Mouse (Mus musculus) liver, embryonic 14.5 days (tissue): ENCODE data around the gene Ccser1. TPM values are rescaled to one million over a fixed set of nuclear protein-coding genes. Genes with fewer than 3 reads are reported as not detected.
"Not testable (repeated sequence)": the region's sequence is repeated elsewhere in the genome, so short reads cannot be mapped to it uniquely, and the experiment has no call there.

Experiments used
- ATAC-seq: fragments of 200-750 bp; cut with Nextera tagmentation; 2 replicates; pipeline ENCODE4 v1.8.0; 2017; ENCODE audit warnings: moderate number of reproducible peaks, mild to moderate bottlenecking, moderate library complexity; ENCODE audit not compliant: insufficient read depth
- DNase-seq, 3 experiments: peaks; one replicate each; pipeline ENCODE4 v3.0.0-alpha.2; 2012 to 2013; ENCODE audit warnings: low read depth in 3 of 3, low spot score in 3 of 3
- H3K27ac ChIP-seq: fragments of 300-500 bp; sonication (generic); 2 replicates; pipeline ENCODE4 v1.5.1; 2014; ENCODE audit warnings: moderate library complexity, mild to moderate bottlenecking, control low read depth, inconsistent platforms
- H3K27me3 ChIP-seq: fragments of 300-500 bp; sonication (generic); 2 replicates; pipeline ENCODE4 v1.6.1; 2014; ENCODE audit warnings: mild to moderate bottlenecking, low read length, moderate library complexity; ENCODE audit not compliant: control insufficient read depth, insufficient read depth
- H3K36me3 ChIP-seq: fragments of 300-500 bp; sonication (generic); replicated peaks from 2 replicates; pipeline ENCODE4 v1.6.1; 2014; ENCODE audit warnings: low read depth; ENCODE audit not compliant: control insufficient read depth, insufficient read depth
- H3K4me1 ChIP-seq, 2 experiments: fragments of 200-500 bp in 1 of 2; fragments of 300-500 bp in 1 of 2; sonication (generic) in 1 of 2; replicated peaks; 2 replicates each; pipeline ENCODE4 v1.6.1; 2012 to 2014; ENCODE audit warnings: antibody characterized with exemption in 1 of 2, inconsistent platforms in 1 of 2, low read length in 1 of 2; ENCODE audit not compliant: control insufficient read depth in 2 of 2, insufficient read depth in 2 of 2
- H3K4me2 ChIP-seq: fragments of 300-500 bp; sonication (generic); 2 replicates; pipeline ENCODE4 v1.6.1; 2014; ENCODE audit warnings: low read depth, mild to moderate bottlenecking, control low read depth, moderate library complexity
- H3K4me3 ChIP-seq, 2 experiments: fragments of 200-500 bp in 1 of 2; fragments of 300-500 bp in 1 of 2; sonication (generic) in 1 of 2; 2 replicates each; pipeline ENCODE4 v1.5.1; 2012 to 2014; ENCODE audit warnings: low read depth in 2 of 2, low read length in 2 of 2, mild to moderate bottlenecking in 2 of 2, control low read depth in 1 of 2, inconsistent platforms in 1 of 2, moderate library complexity in 1 of 2; ENCODE audit not compliant: insufficient read depth in 1 of 2
- H3K9ac ChIP-seq: fragments of 300-500 bp; sonication (generic); replicated peaks from 2 replicates; pipeline ENCODE4 v1.6.1; 2014; ENCODE audit warnings: mild to moderate bottlenecking, control low read depth, moderate library complexity
- H3K9me3 ChIP-seq: fragments of 300-500 bp; sonication (generic); 2 replicates; pipeline ENCODE4 v1.6.1; 2016; ENCODE audit warnings: low read length, mixed read lengths; ENCODE audit not compliant: control insufficient read depth
- CTCF ChIP-seq: IDR thresholded peaks from 2 replicates; pipeline ENCODE4 v1.5.1; 2016; ENCODE audit warnings: antibody characterized with exemption, low read depth, control low read depth
- EP300 ChIP-seq: IDR thresholded peaks from 2 replicates; pipeline ENCODE4 v1.6.1; 2016; ENCODE audit warnings: antibody characterized with exemption, low read depth
- WGBS: fragments of 180-500 bp; shearing (Covaris S2); extraction: QIAGEN DNeasy Blood & Tissue Kit; methylation state at CpG from one replicate; pipeline ENCODE4 v1.1.7; 2014; ENCODE audit not compliant: insufficient replicate concordance; 5-methylcytosine and 5-hydroxymethylcytosine counted together
- polyA plus RNA-seq, 2 experiments: library from polyadenylated mRNA; depleted of rRNA in 1 of 2; stranded (reverse) in 1 of 2; unstranded in 1 of 2; fragments of >200 nt; fragmentation: Nextera tagmentation in 1 of 2; extraction: Ambion mirVana in 1 of 2; gene quantifications; 2 replicates each; pipeline versions ENCODE4 v1.2.1 to v1.2.3; 2012 to 2014

Ccser1 gene
- polyA plus RNA-seq, 2 experiments = 0.09 TPM

- H3K9ac ChIP-seq = no peak overlapping the region
- no peak for TF ChIP-seq EP300
- no peak for TF ChIP-seq CTCF
- H3K9me3 ChIP-seq = no peaks in the 10 kb centered on the region
- no peak overlapping the region for H3K4me3 ChIP-seq
- ATAC-seq (no peak), DNase-seq (no peak)
- no peak overlapping the region for H3K27ac ChIP-seq
- H3K4me1 ChIP-seq = no peaks in the 10 kb centered on the region
- WGBS = 59% methylated on average over 2 of the region's 2 CpGs
- H3K36me3 ChIP-seq = no peaks in the 10 kb centered on the region
- H3K27me3 ChIP-seq = no peaks in the 10 kb centered on the region
- H3K4me2 ChIP-seq = no peak overlapping the region
These were observed 773.6 kb downstream of the Ccser1 start for GRCm38 (mm10) chr6:61953703-61954102.

- WGBS = 44% methylated on average over 2 of the region's 2 CpGs
- no peak for TF ChIP-seq CTCF
- TF ChIP-seq EP300 = no peak
- H3K27me3 ChIP-seq = no peaks in the 10 kb centered on the region
- no peak overlapping the region for H3K4me2 ChIP-seq
- DNase-seq (no peak), ATAC-seq (no peak)
- no peak overlapping the region for H3K27ac ChIP-seq
- no peaks in the 10 kb centered on the region for H3K9me3 ChIP-seq
- H3K9ac ChIP-seq = no peak overlapping the region
- H3K4me1 ChIP-seq = no peaks in the 10 kb centered on the region
- no peak overlapping the region for H3K4me3 ChIP-seq
- no peaks in the 10 kb centered on the region for H3K36me3 ChIP-seq
These were observed 796.8 kb downstream of the Ccser1 start for GRCm38 (mm10) chr6:61976878-61977277.

DNA sequence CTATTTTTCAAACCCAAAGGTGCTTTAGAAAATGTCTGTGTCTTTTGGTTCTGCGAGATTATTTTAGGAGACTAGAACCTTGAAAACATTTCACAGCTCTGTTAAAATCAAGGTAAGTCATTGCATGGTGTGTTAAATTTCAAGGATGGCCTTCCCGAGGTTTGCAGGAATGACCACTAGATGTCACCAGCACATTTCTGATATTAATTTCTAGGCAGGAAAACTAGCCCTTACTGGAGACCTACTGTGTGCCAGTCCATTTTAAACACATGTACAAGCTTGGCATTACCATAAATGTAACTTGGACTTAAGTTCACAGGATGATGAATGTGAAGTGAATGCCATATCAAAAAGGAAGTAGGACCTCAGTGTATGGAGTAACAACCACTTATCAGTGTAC, 798.3 kb downstream of the Ccser1 start:
- TF ChIP-seq EP300 (no peak), CTCF (no peak)
- H3K4me3 ChIP-seq = no peak overlapping the region
- H3K27me3 ChIP-seq = no peaks in the 10 kb centered on the region
- WGBS = 17% methylated on average over 2 of the region's 2 CpGs
- H3K9me3 ChIP-seq = no peaks in the 10 kb centered on the region
- no peaks in the 10 kb centered on the region for H3K4me1 ChIP-seq
- no peak overlapping the region for H3K9ac ChIP-seq
- no peak overlapping the region for H3K4me2 ChIP-seq
- no peak for DNase-seq
- no peak overlapping the region for H3K27ac ChIP-seq
- no peaks in the 10 kb centered on the region for H3K36me3 ChIP-seq
- ATAC-seq = no peak

DNA sequence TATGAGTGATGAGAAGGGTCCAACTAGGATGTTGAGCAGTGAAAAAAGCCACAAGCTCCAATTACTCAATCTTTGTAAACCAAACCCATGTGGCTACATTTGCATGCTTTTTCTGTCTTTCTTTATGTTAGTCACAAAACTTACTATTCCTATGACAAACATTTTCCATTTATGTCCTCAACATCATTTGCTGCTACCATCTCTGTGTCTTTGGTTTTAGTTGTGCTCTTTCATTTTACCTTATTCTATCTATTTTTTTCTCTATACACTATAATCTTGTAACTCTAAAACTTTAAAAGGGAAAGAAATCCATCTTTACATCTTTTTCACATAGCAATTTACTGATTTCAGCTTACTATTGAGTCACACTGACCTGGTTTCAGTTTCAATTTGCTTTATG, 834.2 kb downstream of the Ccser1 start:
- no peaks in the 10 kb centered on the region for H3K4me1 ChIP-seq
- H3K27ac ChIP-seq = no peak overlapping the region
- no peak for ATAC-seq
- H3K4me3 ChIP-seq = no peak overlapping the region
- TF ChIP-seq EP300 = no peak
- TF ChIP-seq CTCF = no peak
- H3K27me3 ChIP-seq = no peaks in the 10 kb centered on the region
- H3K9me3 ChIP-seq = no peaks in the 10 kb centered on the region
- no peaks in the 10 kb centered on the region for H3K36me3 ChIP-seq
- H3K9ac ChIP-seq = no peak overlapping the region
- H3K4me2 ChIP-seq = no peak overlapping the region
- no peak for DNase-seq

DNA sequence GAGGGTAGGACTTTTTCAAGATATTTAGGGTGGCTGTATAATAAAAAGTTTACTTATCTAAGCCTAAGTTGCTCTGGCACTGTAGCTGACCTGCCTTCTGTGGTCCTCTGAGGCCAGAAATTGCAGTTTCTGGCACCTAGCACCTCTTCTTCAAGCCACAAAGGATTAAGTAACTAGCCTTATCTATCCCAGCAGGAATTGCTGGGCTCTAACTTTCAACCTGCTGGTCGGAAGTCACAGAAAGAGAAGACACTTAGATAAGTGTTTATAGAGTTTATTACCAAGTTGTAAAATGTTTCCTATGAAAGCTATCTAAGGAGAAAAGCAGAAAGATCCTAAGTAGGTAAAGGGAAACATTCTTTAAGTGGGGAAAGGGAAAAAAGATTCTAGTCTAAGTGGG, 864.3 kb downstream of the Ccser1 start:
- ATAC-seq (no peak), DNase-seq (no peak)
- WGBS = 14% methylated on average over 1 of the region's 1 CpGs
- Histone ChIP-seq H3K4me2 (no peak overlapping the region), H3K9ac (no peak overlapping the region), H3K27ac (no peak overlapping the region), H3K4me3 (no peak overlapping the region), H3K4me1 (no peaks in the 10 kb centered on the region), H3K9me3 (no peaks in the 10 kb centered on the region), H3K27me3 (no peaks in the 10 kb centered on the region), H3K36me3 (no peaks in the 10 kb centered on the region)
- TF ChIP-seq CTCF (no peak), EP300 (no peak)

DNA sequence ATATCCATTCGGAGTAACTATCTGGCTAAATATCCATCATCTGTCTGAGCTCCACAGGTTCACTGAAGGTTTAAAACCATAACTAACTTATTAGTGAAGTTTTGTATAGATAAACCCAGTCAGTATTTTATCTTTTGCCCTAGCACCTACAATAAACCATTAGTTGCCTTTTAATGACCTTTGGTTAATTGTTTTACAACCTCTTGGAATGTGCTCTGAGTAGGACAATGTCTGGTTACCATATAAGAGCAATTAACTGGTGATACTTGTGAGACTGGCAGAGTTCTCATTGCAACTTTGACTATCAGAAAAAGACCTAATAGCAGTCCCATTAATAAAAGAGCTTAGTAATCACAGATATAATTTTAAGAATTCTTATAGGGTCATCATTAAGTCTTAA, 864.9 kb downstream of the Ccser1 start:
- H3K9ac ChIP-seq, H3K36me3 ChIP-seq, ATAC-seq, H3K27me3 ChIP-seq, H3K4me2 ChIP-seq, DNase-seq, H3K4me1 ChIP-seq, H3K4me3 ChIP-seq, H3K27ac ChIP-seq, H3K9me3 ChIP-seq: not testable (repeated sequence)
- WGBS = 43% methylated on average over 1 of the region's 1 CpGs
